In genomic region chr2:13407272-13407671, GRCm38 (mm10) we compare ENCODE assay signal across 8 mouse cellular contexts.
DNase-seq lines count a peak whose midpoint lies in the region; ATAC-seq lines count a peak whose summit lies in the region.

No protein-coding gene starts in this region.

- H3K4me3 ChIP-seq in hindbrain, embryonic 14.5 days (replicated peaks; ENCODE audit: low read length): no peak overlapping the region
- no peak overlapping the region for H3K4me3 ChIP-seq in neural tube, embryonic 12.5 days

- peak; percentile 65; the same call in 1 of the 2 replicates for ATAC-seq in hindbrain, embryonic 14.5 days (ENCODE audit: low FRiP score)
- peak; percentile 59; the same call in 1 of the 2 replicates for ATAC-seq in neural tube, embryonic 12.5 days (ENCODE audit: low FRiP score, low read depth)

- no peaks in the 10 kb centered on the region for H3K27me3 ChIP-seq in hindbrain, embryonic 14.5 days (ENCODE audit: control insufficient read depth, insufficient read depth, low read length)
- no peaks in the 10 kb centered on the region for H3K27me3 ChIP-seq in neural tube, embryonic 12.5 days (replicated peaks)

- 25% methylated on average over 5 of the region's 5 CpGs for WGBS in hindbrain, embryonic 14.5 days
- WGBS in neural tube, embryonic 12.5 days: 33% methylated on average over 5 of the region's 5 CpGs

- H3K4me2 ChIP-seq in hindbrain, embryonic 14.5 days (replicated peaks): no peak overlapping the region
- H3K4me2 ChIP-seq in neural tube, embryonic 12.5 days (replicated peaks): no peak overlapping the region

- H3K9ac ChIP-seq in hindbrain, embryonic 14.5 days: no peak overlapping the region
- H3K9ac ChIP-seq in neural tube, embryonic 12.5 days: no peak overlapping the region

- no peak overlapping the region for H3K27ac ChIP-seq in hindbrain, embryonic 14.5 days
- no peak overlapping the region for H3K27ac ChIP-seq in neural tube, embryonic 12.5 days

- H3K36me3 ChIP-seq in hindbrain, embryonic 14.5 days (replicated peaks; ENCODE audit: control insufficient read depth, insufficient read depth): no peaks in the 10 kb centered on the region
- no peaks in the 10 kb centered on the region for H3K36me3 ChIP-seq in neural tube, embryonic 12.5 days

- H3K9me3 ChIP-seq in hindbrain, embryonic 14.5 days (ENCODE audit: control insufficient read depth, low read length): no peaks in the 10 kb centered on the region
- H3K9me3 ChIP-seq in neural tube, embryonic 12.5 days: no peaks in the 10 kb centered on the region

- peaks cover 5% of the 10 kb centered on the region for H3K4me1 ChIP-seq in hindbrain, embryonic 14.5 days (replicated peaks; ENCODE audit: control insufficient read depth, insufficient read depth, low read length)
- peaks cover 7% of the 10 kb centered on the region; the same call in 1 of the 2 replicates for H3K4me1 ChIP-seq in neural tube, embryonic 12.5 days

- DNase-seq in right cerebral cortex, postnatal 10 days (ENCODE audit: low spot score in 2 of 2): peak; percentile 38
- DNase-seq in right cerebral cortex, postnatal 14 days: no peak
- peak; percentile 34 for DNase-seq in embryo, embryonic 9.5 days (ENCODE audit: extremely low spot score)
- DNase-seq in hindbrain, embryonic 14.5 days (ENCODE audit: low spot score): peak; percentile 65
- no peak for DNase-seq in frontal cortex, postnatal 14 days (ENCODE audit: low spot score in 2 of 2)
- no peak for DNase-seq in gastrocnemius, postnatal 10 days
- DNase-seq in right cerebral cortex, postnatal 36 days (ENCODE audit: low spot score in 2 of 2): no peak

Comparison
In these comparisons a context has a peak if more than half of its experiments do, and no peak if none do; other contexts are left out.
1. DNase-seq: peak in right cerebral cortex, postnatal 10 days (2 of 2), embryo, embryonic 9.5 days (single experiment) and hindbrain, embryonic 14.5 days (single experiment); none in right cerebral cortex, postnatal 14 days (single experiment), frontal cortex, postnatal 14 days (0 of 2), gastrocnemius, postnatal 10 days (single experiment) and right cerebral cortex, postnatal 36 days (0 of 2).